Mouse (Mus musculus) adrenal gland, adult 18-20 months (tissue): ENCODE measurements around the gene Hdac8. TPM values are rescaled to one million over a fixed set of nuclear protein-coding genes. Genes with fewer than 3 reads are reported as not detected.

Source experiments
- DNase-seq, 2 experiments: peaks; one replicate each; pipeline ENCODE4 v3.0.0; 2021 to 2022; ENCODE audit warnings: low spot score in 2 of 2
- total RNA-seq, 2 experiments: library from RNA; stranded (reverse); gene quantifications; 1 replicate in 1 of 2; 2 replicates in 1 of 2; pipeline ENCODE4 v1.2.3; 2021

The Hdac8 gene
- total RNA-seq, 2 experiments from 2014 or later: 7.2 to 8.3 TPM

- no peak for DNase-seq
Observed at GRCm38 (mm10) chrX:102341688-102342087, 163.5 kb downstream of the Hdac8 start.

GRCm38 (mm10) chrX:102339396-102340155 lies 165.6 kb downstream of the Hdac8 start:
- DNase-seq: no peak

- DNase-seq: no peak
Observed at GRCm38 (mm10) chrX:102319696-102320095, 185.5 kb downstream of the Hdac8 start.

GRCm38 (mm10) chrX:102319252-102319651 lies 185.9 kb downstream of the Hdac8 start:
- no peak for DNase-seq

- DNase-seq: no peak
Observed at GRCm38 (mm10) chrX:102318782-102319181, 186.4 kb downstream of the Hdac8 start.

- no peak for DNase-seq
Observed at GRCm38 (mm10) chrX:102311119-102311518, 194.0 kb downstream of the Hdac8 start.

- DNase-seq: no peak
Observed at GRCm38 (mm10) chrX:102307511-102307910, 197.6 kb downstream of the Hdac8 start.

- DNase-seq: no peak
Observed at GRCm38 (mm10) chrX:102305806-102306205, 199.4 kb downstream of the Hdac8 start.

- no peak for DNase-seq
Observed at GRCm38 (mm10) chrX:102304914-102305313, 200.2 kb downstream of the Hdac8 start.

- DNase-seq: no peak
Observed at GRCm38 (mm10) chrX:102302476-102302875, 202.7 kb downstream of the Hdac8 start.

GRCm38 (mm10) chrX:102284889-102285288 lies 220.3 kb downstream of the Hdac8 start:
- DNase-seq: no peak

- no peak for DNase-seq
Observed at GRCm38 (mm10) chrX:102262620-102263345, 242.4 kb downstream of the Hdac8 start.

- no peak for DNase-seq
Observed at GRCm38 (mm10) chrX:102259772-102260171, 245.4 kb downstream of the Hdac8 start.

GRCm38 (mm10) chrX:102253892-102254291 lies 251.3 kb downstream of the Hdac8 start:
- DNase-seq: no peak

- DNase-seq: peak; percentile 39 to 48
Observed at GRCm38 (mm10) chrX:102251937-102252860, 253.0 kb downstream of the Hdac8 start, which contains the start of gene Cited1. TSS of gene Cited1 (minus strand) at chrX:102252181.

- DNase-seq: peak; percentile 21 to 25
Observed at GRCm38 (mm10) chrX:102251221-102251936, 253.8 kb downstream of the Hdac8 start.

GRCm38 (mm10) chrX:102250891-102251170 lies 254.3 kb downstream of the Hdac8 start:
- DNase-seq: no peak

- DNase-seq: peak; percentile 18 to 33
Observed at GRCm38 (mm10) chrX:102250150-102250890, 254.8 kb downstream of the Hdac8 start.

GRCm38 (mm10) chrX:102244334-102244733 lies 260.8 kb downstream of the Hdac8 start:
- no peak for DNase-seq
